Mouse (Mus musculus) adrenal gland, adult (tissue): ENCODE data around the gene Fbxo21.

Experiments used
- DNase-seq, 2 experiments: peaks; one replicate each; pipeline ENCODE4 v3.0.0; 2022 to 2023; ENCODE audit warnings: low spot score in 1 of 2; ENCODE audit not compliant: inconsistent age in 2 of 2

Fbxo21 gene

DNA sequence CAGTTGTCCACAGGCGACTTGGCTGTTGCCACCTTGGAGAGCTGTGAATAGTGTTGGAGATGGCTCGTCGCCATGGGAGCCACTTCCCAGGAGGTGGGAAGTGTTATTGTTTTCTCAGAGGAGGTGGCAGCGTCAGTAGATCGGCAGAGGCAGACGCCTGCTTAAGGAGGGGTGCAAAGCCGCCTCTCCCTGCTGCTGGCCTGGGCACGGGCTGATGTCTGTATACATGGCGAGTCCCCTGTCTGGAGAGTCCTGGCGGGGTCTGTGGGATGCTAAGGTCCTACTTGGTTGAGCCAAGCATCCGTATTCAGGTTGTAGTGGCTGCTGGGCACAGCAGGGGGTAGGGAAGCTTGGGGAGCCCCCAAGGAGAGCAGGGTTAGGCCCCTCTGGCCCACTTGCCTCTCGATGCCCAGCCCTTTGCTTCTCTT, 62.7 kb downstream of the Fbxo21 start:
- no peak for DNase-seq

DNA sequence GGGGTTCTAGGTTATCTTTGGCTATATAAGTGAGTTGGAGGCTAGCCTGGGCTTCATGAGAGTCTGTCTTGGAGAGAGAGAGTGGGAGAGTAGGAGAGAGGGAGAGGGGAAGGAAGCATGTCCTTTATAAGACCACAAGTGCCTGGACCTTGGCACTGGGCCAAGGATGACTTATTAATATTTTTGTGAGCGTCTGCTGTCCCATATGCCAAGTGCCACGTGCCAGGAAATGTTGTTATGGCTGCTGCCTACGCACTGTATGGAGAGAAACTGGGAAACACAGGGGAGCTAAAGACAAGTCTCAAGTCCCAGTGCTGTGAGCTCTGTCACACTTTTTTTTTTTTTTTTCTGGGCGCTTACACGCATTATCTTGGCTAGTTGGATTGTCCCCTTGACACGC, 66.1 kb downstream of the Fbxo21 start:
- peak; percentile 58 to 73 for DNase-seq

DNA sequence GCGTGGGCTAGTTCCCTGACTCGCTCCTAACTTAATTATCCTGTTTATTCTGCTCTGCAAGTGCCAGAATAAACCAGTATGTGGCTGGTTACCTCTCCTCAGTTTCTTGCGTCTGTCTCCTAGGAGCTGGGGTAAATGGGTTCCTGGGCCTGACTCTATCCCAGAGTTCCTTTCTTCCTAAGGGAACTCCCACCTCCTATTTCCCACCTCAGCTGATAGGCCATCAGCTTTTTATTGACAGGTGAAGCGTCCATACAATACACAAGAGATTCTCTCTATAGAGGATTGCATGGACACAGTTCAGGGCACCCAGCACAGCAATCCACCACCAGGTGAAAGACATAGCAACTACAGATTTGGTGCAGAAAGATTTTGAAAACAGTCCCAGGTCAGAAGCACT, 67.2 kb downstream of the Fbxo21 start:
- no peak for DNase-seq

DNA sequence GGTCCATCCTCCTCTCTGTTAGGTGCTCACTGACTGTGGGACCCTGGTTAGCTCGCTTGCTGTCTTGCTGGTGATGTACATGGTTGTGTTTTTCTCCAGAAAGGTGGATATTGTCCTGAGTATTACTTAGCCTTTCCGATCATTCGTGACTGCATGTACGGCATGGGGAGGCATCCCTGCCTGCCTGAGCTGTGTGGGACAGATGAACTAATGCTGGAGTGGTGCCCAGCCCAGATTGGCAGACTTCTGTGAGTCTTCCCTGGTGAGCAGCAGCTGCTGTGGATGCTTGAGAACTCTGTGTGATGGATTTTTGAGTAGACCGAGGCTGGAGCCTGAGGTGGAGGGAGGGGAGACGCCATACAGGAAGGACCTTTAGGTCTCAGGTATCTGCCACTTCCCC, 68.4 kb downstream of the Fbxo21 start:
- DNase-seq: no peak

DNA sequence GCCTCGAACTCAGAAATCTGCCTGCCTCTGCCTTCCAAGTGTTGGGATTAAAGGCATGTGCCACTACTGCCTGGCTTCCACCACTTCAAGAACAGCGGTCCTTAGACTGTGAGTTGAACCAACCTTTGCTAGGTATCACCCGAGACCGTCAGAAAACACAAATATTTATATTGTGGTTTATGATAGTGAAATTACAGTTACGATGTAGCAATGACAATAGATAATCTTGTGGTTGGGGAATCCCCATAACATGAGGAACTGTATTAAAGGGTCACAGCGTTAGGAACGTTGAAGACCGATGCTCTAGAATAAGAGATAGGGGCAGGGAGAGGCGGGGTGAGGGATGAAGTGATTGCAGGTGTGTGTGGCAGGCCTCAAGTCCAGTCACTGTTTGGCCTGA, 68.9 kb downstream of the Fbxo21 start:
- DNase-seq: no peak

DNA sequence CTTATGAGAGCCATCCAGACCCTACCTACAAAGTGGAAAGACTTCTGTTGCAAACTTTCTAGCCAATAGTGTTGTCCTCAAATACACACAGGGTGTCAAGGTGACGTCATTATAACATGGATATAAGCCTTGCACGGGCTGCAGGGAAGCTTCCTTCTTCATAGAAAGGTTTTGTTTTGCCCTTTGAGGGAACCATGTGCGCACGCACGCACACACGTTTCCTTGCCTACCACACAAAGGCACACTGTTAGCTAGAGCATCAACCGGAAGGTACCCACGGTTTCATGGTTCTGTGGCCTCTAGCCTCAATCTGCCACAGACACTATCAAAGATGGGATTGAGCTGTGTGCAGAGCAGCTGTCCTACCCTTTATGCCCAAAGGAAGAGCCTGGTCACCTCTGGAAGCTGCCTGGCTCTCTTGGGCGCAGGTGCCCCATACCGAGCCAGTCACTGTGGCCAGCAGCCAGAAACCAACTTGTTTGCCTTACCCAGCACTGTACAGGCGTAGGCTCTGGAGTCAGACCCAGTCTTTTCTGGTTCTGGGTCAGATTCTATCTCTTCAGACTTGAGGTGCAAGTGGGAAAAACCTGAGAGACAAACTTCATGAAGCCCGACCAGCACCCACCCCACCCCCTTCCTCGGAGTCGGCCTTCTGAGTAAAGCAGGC, 70.7 kb downstream of the Fbxo21 start:
- no peak for DNase-seq

DNA sequence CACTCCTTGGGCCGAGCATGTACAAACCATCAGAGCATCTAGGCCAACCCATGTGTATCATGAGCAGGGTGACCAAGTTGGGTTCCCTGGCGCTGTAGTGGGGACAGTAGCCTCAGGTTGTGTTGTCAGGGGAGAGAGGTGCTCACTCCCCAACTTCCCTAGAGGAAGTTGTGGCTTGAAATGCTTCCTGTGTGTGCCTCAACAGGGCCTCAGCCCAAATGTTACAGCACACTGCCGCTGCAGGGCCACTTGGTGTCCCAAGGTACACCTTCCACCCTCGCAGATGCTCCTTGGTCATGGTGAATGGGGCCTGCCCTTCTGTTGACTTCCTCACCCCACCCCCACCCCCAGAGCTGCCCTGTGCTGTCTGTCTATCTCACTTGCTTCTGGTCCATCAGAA, 71.9 kb downstream of the Fbxo21 start:
- DNase-seq: no peak

DNA sequence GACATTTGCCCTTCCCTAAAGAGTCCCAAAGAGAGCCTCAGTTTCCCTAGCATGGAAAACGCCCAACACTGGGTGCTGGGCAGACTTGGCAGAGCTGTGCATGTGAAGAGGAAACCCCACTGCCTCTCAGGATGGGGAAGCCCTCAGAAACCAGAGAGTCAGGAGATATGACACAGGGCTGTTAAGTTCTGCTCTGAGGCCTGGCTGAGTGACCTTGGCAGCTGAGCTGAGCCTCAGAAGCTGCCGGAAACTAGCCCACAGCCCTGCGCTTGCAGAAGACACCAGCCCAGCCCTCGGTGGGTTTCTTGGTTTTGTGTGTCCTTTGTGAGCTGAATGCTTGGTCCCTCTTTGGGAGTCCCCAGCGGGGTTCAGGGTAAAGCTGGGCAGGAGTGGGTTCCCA, 72.4 kb downstream of the Fbxo21 start:
- DNase-seq: peak in 1 of 2 experiments; percentile 66

DNA sequence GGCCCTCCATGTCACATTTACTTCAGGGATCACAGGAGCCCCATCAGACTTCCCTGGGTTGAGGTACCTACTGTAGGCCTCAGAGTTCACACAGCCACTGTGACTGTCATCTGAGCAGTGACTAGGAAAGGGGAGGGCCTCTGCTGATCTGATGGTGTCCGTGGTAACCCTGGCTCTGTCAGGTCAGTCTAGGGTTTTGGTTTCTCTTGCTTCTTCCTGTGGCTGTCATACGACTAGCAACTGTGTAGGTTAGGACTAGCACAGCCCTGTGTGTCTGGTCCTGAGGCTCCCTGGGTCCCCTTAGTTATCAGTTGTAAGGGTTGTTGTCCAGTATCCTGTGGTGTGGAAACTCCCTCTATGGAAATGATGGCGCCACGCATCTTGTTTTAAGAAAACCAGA, 74.2 kb downstream of the Fbxo21 start:
- DNase-seq: no peak

DNA sequence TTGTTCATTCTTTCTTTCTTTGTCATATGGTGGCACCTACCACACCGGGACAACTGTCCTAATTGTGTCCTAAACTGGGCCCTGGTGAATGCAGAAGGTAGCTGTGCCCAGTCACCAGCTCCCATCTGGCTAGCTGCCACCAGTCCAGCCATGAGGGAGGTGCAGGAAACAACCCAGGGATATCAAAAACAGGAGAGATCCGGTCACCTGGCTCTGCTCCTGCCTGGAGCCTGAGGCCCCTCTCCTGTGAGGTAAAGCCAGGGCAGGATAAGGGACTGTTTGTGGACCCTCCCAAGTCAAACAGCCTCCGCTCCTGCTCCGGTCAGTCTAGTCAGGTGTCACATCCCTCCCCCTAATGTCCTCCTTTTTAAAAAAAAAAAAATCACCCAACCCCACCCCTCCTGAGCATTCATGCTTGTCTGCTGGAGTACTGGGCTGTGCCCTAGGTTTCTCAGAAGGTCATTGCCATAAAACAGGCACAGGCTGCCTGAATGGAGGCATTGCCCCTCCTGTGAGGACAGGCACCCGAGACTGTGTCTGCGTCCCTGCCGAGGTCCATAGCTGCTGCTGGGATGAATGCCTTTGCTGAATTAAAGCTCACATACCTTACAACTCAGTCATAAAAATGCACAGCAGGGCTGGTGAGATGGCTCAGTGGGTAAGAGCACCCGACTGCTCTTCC, 75.6 kb downstream of the Fbxo21 start:
- peak; percentile 45 to 61 for DNase-seq

DNA sequence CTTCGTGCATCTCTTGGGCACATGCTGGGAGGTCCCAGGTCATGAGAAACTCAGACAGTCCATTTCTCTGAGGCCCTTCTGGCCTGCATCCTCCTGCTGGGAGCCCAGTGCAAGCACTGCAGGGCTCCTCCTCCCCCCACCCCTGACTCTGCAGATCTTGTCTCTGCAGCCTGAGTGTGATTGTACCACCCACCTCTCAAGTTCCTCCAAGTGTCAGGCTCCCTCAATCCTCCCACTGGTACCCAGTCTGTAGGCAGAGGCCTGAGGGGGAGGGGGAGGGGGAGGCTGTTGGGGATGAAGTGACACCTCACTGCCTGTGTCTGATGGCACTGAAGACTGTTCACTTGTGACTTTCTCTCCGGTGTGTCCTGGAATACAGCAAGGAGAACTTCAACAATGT, 76.7 kb downstream of the Fbxo21 start:
- DNase-seq: no peak

DNA sequence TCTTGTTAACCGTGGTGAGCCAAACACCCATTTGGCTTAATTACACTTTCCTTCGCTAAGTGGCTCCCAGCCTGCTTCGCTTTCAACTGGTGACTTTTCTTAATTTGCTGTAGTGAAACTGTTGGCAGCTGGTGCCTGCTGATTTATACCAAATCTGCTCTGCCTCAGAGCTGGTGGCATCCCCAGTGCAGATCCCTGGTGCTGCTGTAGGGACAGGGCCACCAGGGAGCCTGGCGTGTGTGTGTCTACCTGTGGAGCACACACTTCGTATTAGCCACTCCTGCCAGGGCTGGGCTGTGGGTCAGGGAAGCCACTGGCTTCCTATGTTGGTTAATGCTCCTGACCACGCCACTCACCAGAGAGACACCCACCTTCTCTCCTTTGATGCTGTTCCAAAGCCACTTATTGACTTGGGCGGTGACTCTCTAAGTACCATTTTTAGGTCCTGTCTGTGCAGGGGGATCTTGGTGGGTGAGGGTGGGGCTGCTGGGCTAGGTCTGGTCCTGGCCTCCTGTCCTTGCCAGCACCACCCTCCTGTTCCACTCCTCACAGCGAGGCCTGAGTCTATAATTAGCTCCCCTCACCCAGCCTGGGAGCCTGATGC, 81.1 kb downstream of the Fbxo21 start:
- DNase-seq: no peak

DNA sequence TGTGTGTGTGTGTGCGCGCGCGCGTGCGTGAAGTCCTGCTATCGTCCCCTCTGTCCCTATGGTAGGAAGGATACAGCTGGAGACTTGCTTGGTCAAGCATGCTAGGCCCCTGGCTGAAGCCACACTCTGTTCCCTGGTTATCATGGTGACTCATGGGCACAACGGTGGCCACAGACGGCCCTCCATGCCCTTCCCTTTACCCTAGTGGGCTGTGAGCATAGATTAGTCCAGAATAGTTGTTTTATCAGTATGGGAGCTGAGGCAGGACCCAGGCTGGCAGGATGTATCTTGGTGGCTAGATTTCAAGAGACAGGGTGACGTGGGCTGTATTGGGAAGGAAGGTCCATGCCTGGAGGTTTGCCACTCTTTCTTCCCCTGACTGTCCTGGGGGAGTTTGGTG, 82.3 kb downstream of the Fbxo21 start:
- peak in 1 of 2 experiments; percentile 72 for DNase-seq

DNA sequence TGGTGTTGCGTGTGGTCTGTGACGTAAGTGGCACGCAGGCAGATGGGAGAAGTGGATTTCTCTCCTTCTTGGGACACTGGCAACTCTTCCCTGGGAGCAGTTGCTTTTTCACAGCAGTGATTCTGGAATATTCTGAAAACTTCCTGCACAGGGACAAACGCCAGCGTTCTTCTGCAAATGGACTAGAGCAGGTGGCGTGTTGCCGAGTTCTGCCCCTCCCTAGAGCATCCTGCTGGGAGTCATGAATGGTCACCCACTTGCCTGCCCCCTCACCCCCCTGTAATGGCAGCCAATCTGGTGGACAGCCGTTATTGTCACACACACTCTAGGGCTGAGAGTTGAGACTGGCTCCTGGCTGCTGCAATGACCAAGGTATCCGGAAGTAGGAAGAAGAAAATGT, 83.1 kb downstream of the Fbxo21 start:
- no peak for DNase-seq
